In genomic region chrX:164152703-164153102, GRCm38 (mm10) we compare ENCODE assay signal across 13 mouse cellular contexts. TPM values are rescaled to one million over a fixed set of nuclear protein-coding genes. Genes with fewer than 3 reads are reported as not detected.
DNase-seq lines count a peak whose midpoint lies in the region; ATAC-seq lines count a peak whose summit lies in the region.
"Had no signal": no experiment of that assay in that cellular context is flagged by ENCODE, and none has a peak within 500 bp of the region (broad histone marks: within the 10 kb centered on the region; RNA-seq: fewer than 3 reads in every experiment).

No protein-coding gene starts in this region.

- ATAC-seq in megakaryocyte progenitor cell, adult 5-6 weeks (replicated peaks; ENCODE audit: poor library complexity), result no peak
- ATAC-seq: forebrain, embryonic 15.5 days had no signal

- intact Hi-C loops in heart, postnatal 25 days (cut with DNase I), result no loop called here

- peak; percentile 32 to 43 for DNase-seq in heart, adult 18-20 months
- DNase-seq in heart, postnatal 25 days (ENCODE audit: low spot score), result no peak
- peak; percentile 18 for DNase-seq in adipocyte (ENCODE audit: low spot score)
- peak; percentile 33 for DNase-seq in kidney, adult 18-20 months
- peak; percentile 55 to 61 for DNase-seq in kidney, postnatal 25 days
- DNase-seq in thymus, postnatal 25 days, result no peak
- DNase-seq in left cerebral cortex, adult 8-10 months (ENCODE audit: low spot score in 2 of 2), result no peak
- DNase-seq: adrenal gland, adult 8-10 months; cerebellum, postnatal 10 days; right cerebral cortex, postnatal 4 days had no signal

RNA-seq across cellular contexts. Expression of gene Ace2, which starts 13.6 kb away (rescaled TPM):
- total RNA-seq in heart, adult 18-20 months (2021), result 1 to 10 TPM; 1.1 to 1.5 TPM
- 1 to 10 TPM; 1.1 to 1.9 TPM for total RNA-seq in heart, postnatal 25 days (2021)
- 1 to 10 TPM in 1 of 4 experiments, under 1 TPM in 3; 0.57 to 1.4 (median 0.77) TPM for total RNA-seq in left cerebral cortex, adult 8-10 months (2022)
- total RNA-seq in megakaryocyte progenitor cell, adult 5-6 weeks (2015), result not detected in 2 replicates
- total RNA-seq in megakaryocyte progenitor cell, adult 5-6 weeks (2017), result not detected in 2 replicates
- total RNA-seq: monocyte, adult 5-6 weeks had no signal

Comparison
In these comparisons a context has a peak if more than half of its experiments do, and no peak if none do; other contexts are left out.
1. DNase-seq: peak in heart, adult 18-20 months (2 of 2), adipocyte (single experiment), kidney, adult 18-20 months (single experiment) and kidney, postnatal 25 days (2 of 2); none in heart, postnatal 25 days (single experiment), thymus, postnatal 25 days (single experiment) and left cerebral cortex, adult 8-10 months (0 of 2).